Mouse (Mus musculus) liver, postnatal 0 days (tissue): Measurements from ENCODE around the gene Btg4.

Experiments
- CTCF ChIP-seq: sonication (generic); IDR thresholded peaks from 2 replicates; pipeline ENCODE4 v1.5.1; 2016; ENCODE audit warnings: antibody characterized with exemption, low read depth
- EP300 ChIP-seq: IDR thresholded peaks from 2 replicates; pipeline ENCODE4 v1.6.1; 2016; ENCODE audit warnings: antibody characterized with exemption, low read depth, mild to moderate bottlenecking

DNA sequence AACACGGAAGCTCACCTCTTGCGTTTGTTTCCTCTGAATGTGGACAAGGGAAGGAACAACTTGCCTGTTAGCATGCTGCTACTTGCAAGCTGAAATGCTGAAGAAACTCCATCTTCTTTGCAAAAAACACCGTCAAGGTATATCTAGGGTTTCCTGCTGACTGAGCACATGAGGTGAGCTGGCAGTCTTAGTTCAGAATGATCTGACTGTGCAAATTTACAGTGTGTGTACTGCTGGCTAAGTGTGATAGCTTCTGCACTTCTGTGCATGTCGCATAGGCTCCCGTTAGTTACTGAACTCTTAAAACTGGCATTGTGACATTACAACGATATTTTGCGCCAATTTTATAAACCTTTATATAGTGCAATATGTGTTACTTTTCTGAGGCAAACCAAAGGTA, 41.0 kb upstream of the Btg4 start:
- TF ChIP-seq CTCF = no peak
- no peak for TF ChIP-seq EP300
